In genomic region chr3:116718951-116719350, GRCm38 (mm10) we compare ENCODE assay signal across 33 mouse cellular contexts. TPM values are rescaled to one million over a fixed set of nuclear protein-coding genes. Genes with fewer than 3 reads are reported as not detected.
DNase-seq lines count a peak whose midpoint lies in the region; ATAC-seq and TF ChIP-seq lines count a peak whose summit lies in the region.
"Had no signal": no experiment of that assay in that cellular context is flagged by ENCODE, and none has a peak within 500 bp of the region (broad histone marks: within the 10 kb centered on the region; RNA-seq: fewer than 3 reads in every experiment).

No protein-coding gene starts in this region.

- H3K4me3 ChIP-seq in heart, adult 2 months: no peak overlapping the region
- H3K4me3 ChIP-seq: embryonic facial prominence, embryonic 13.5 days; embryonic facial prominence, embryonic 15.5 days; erythroblast, embryonic 14.5 days; forebrain, embryonic 10.5 days; forebrain, embryonic 12.5 days had no signal

- H3K36me3 ChIP-seq in heart, adult 2 months (ENCODE audit: control insufficient read depth, insufficient read depth, low read length): no peaks in the 10 kb centered on the region
- H3K36me3 ChIP-seq: embryonic facial prominence, embryonic 13.5 days; embryonic facial prominence, embryonic 15.5 days; forebrain, embryonic 10.5 days; forebrain, embryonic 12.5 days; G1E had no signal

- no peak overlapping the region for H3K9ac ChIP-seq in heart, adult 2 months (ENCODE audit: low read depth, low read length)
- H3K9ac ChIP-seq: embryonic facial prominence, embryonic 13.5 days; embryonic facial prominence, embryonic 15.5 days; forebrain, embryonic 12.5 days had no signal

- H3K27me3 ChIP-seq in heart, adult 2 months (ENCODE audit: control insufficient read depth, insufficient read depth, low read length): no peaks in the 10 kb centered on the region
- H3K27me3 ChIP-seq: CH12.LX; embryonic facial prominence, embryonic 13.5 days; embryonic facial prominence, embryonic 15.5 days; Patski had no signal

- no peak for TF ChIP-seq POLR2A in heart, adult 2 months (IDR thresholded peaks at IDR 0.05; ENCODE audit: insufficient read depth, low read depth, low read length)

- H3K79me2 ChIP-seq in heart, adult 2 months (replicated peaks; ENCODE audit: control insufficient read depth, insufficient read depth, low read length): no peaks in the 10 kb centered on the region

- whole genome bisulfite sequencing in heart, adult 2 months: 67% methylated on average over 3 of the region's 3 CpGs

- no peak for ATAC-seq in megakaryocyte, adult 5-6 weeks (ENCODE audit: poor library complexity, severe bottlenecking)
- ATAC-seq: activated CD4-positive, CD25-positive, alpha-beta regulatory T cell, adult 4 months; CD4-positive, CD25-positive, alpha-beta regulatory T cell, adult 4 months; forebrain, embryonic 14.5 days; forebrain, embryonic 16.5 days; Patski had no signal

- intact Hi-C loops in heart, adult 2 months (cut with DNase I): no loop called here

- no peaks in the 10 kb centered on the region; the same call in 1 of the 2 replicates for H3K4me1 ChIP-seq in heart, adult 2 months (ENCODE audit: control insufficient read depth, insufficient read depth, low read length)
- H3K4me1 ChIP-seq: embryonic facial prominence, embryonic 13.5 days; embryonic facial prominence, embryonic 15.5 days; forebrain, embryonic 12.5 days had no signal

- no peak overlapping the region for H3K27ac ChIP-seq in heart, adult 2 months
- H3K27ac ChIP-seq: embryonic facial prominence, embryonic 13.5 days; embryonic facial prominence, embryonic 15.5 days; forebrain, embryonic 10.5 days; forebrain, embryonic 12.5 days had no signal

- DNase-seq in heart, adult 11 months: peak; percentile 41
- DNase-seq in heart, adult 2 months: no peak
- DNase-seq in ES-CJ7 (ENCODE audit: low read depth, low spot score) (peak; percentile 81), R1 (ENCODE audit: low read depth, low spot score) (peak; percentile 88)
- DNase-seq in lung, postnatal 14 days: no peak
- DNase-seq in thymus, postnatal 14 days: no peak
- DNase-seq: adrenal gland, postnatal 10 days; adrenal gland, postnatal 25 days; B cell, adult 2 months; cerebellum, adult 11 months; cerebellum, adult 18-20 months; cerebellum, adult 8-10 months; cerebellum, adult 9-11 months; cerebellum, postnatal 14 days; cerebellum, postnatal 36 days; embryo, embryonic 11 days had no signal

- TF ChIP-seq CTCF in heart, adult 2 months (IDR thresholded peaks at IDR 0.05): no peak

- no peak for TF ChIP-seq EP300 in heart, adult 2 months (IDR thresholded peaks at IDR 0.05; ENCODE audit: insufficient read depth, low read depth, low read length)

RNA-seq across cellular contexts. Expression of gene Slc35a3, which starts 6.3 kb away (rescaled TPM):
- total RNA-seq in heart, adult 2 months (2021): 10 to 100 TPM; 10.7 to 11.2 TPM
- polyA plus RNA-seq in heart, adult 2 months (2012; rRNA removed): 5.7 and 10.2 TPM in 2 replicates
- total RNA-seq in megakaryocyte, adult 5-6 weeks (2015): 39.9 and 45.5 TPM in 2 replicates
- 55.4 and 56.0 TPM in 2 replicates for total RNA-seq in megakaryocyte, adult 5-6 weeks (2017)

RNA-seq across cellular contexts. Expression of gene Gm43191, which starts 37.9 kb away (rescaled TPM):
- 1 to 10 TPM in 1 of 2 experiments, under 1 TPM in 1; 0.78 to 1.5 TPM for total RNA-seq in heart, adult 2 months (2021)
- polyA plus RNA-seq in heart, adult 2 months (2012; rRNA removed): not detected in 2 replicates
- total RNA-seq in megakaryocyte, adult 5-6 weeks (2015): not detected in 2 replicates
- not detected in 2 replicates for total RNA-seq in megakaryocyte, adult 5-6 weeks (2017)
- total RNA-seq: adrenal gland, adult 18-20 months; adrenal gland, postnatal 10 days; CH12.LX; common myeloid progenitor, adult 5-6 weeks; G1E had no signal
- polyA plus RNA-seq: activated CD4-positive, CD25-positive, alpha-beta regulatory T cell, adult 4 months; brain, embryonic 14.5 days; CD4-positive, CD25-positive, alpha-beta regulatory T cell, adult 4 months; embryonic facial prominence, embryonic 11.5 days; embryonic facial prominence, embryonic 13.5 days; embryonic facial prominence, embryonic 15.5 days; erythroblast, embryonic 14.5 days; forebrain, embryonic 12.5 days; forebrain, embryonic 14.5 days; forebrain, embryonic 16.5 days; G1E had no signal

RNA-seq across cellular contexts. Expression of gene Mfsd14a, which starts 56.5 kb away (rescaled TPM):
- total RNA-seq in heart, adult 2 months (2021): 10 to 100 TPM; 17.5 to 19.5 TPM
- polyA plus RNA-seq in heart, adult 2 months (2012; rRNA removed): 12.0 and 23.5 TPM in 2 replicates
- 82.7 and 88.5 TPM in 2 replicates for total RNA-seq in megakaryocyte, adult 5-6 weeks (2015)
- 91.5 and 95.8 TPM in 2 replicates for total RNA-seq in megakaryocyte, adult 5-6 weeks (2017)

Comparison
In these comparisons a context has a peak if more than half of its experiments do, and no peak if none do; other contexts are left out.
1. DNase-seq: peak in heart, adult 11 months (single experiment), ES-CJ7 (single experiment) and R1 (single experiment); none in heart, adult 2 months (0 of 2), lung, postnatal 14 days (single experiment) and thymus, postnatal 14 days (single experiment).
2. RNA of gene Mfsd14a, which starts 56.5 kb away (total RNA-seq): 82.7 to 95.8 TPM in megakaryocyte, adult 5-6 weeks; 17.5 to 19.5 TPM in heart, adult 2 months; every median in the first group is over 4 times any median in the second.